Mouse (Mus musculus) megakaryocyte progenitor cell, adult 5-6 weeks (primary cell): Measurements from ENCODE around the gene Zfp367. TPM values are rescaled to one million over a fixed set of nuclear protein-coding genes. Genes with fewer than 3 reads are reported as not detected.

ENCODE experiments used
- ATAC-seq: replicated peaks from 2 replicates; pipeline ENCODE4 v1.8.0; 2016; ENCODE audit warnings: mild to moderate bottlenecking, moderate TSS enrichment, inconsistent platforms; ENCODE audit not compliant: poor library complexity
- total RNA-seq, 2 experiments: library from RNA; stranded (forward) in 1 of 2; stranded (reverse) in 1 of 2; fragments of 157-497, 149-512 nt in 1 of 2; fragments of 200-1000 nt in 1 of 2; gene quantifications; 2 replicates each; pipeline versions ENCODE4 v1.2.3 to v1.2.4; 2015 to 2017

Zfp367 gene
- total RNA-seq, 2 experiments from 2014 or later = 41.9 to 42.8 TPM

GRCm38 (mm10) chr13:64092752-64093151 lies 60.2 kb downstream of the Zfp367 start:
- ATAC-seq = no peak

GRCm38 (mm10) chr13:64092141-64092540 lies 60.9 kb downstream of the Zfp367 start:
- ATAC-seq = no peak

- ATAC-seq = no peak
Observed at GRCm38 (mm10) chr13:64091006-64091405, 62.0 kb downstream of the Zfp367 start.

- ATAC-seq = no peak
Observed at GRCm38 (mm10) chr13:64090278-64090677, 62.7 kb downstream of the Zfp367 start.

- ATAC-seq = no peak
Observed at GRCm38 (mm10) chr13:64089130-64089529, 63.9 kb downstream of the Zfp367 start, which contains the start of gene Hsd17b3. Gene Hsd17b3, minus strand, starts transcription at chr13:64089230.

- no peak for ATAC-seq
Observed at GRCm38 (mm10) chr13:64088057-64088456, 64.9 kb downstream of the Zfp367 start.

- no peak for ATAC-seq
Observed at GRCm38 (mm10) chr13:64086036-64086435, 67.0 kb downstream of the Zfp367 start.

GRCm38 (mm10) chr13:64083331-64083730 lies 69.7 kb downstream of the Zfp367 start:
- no peak for ATAC-seq

Other genes starting within 250 kb of the Zfp367 start
- gene Hsd17b3, start 64.0 kb downstream of the Zfp367 start, total RNA-seq (2015) = not detected in 2 replicates
- gene Hsd17b3, start 64.0 kb downstream of the Zfp367 start, total RNA-seq (2017) = not detected in 2 replicates
- 3.5 and 5.4 TPM in 2 replicates for gene Slc35d2, start 23.8 kb downstream of the Zfp367 start, total RNA-seq (2015)
- 4.3 and 5.4 TPM in 2 replicates for gene Slc35d2, start 23.8 kb downstream of the Zfp367 start, total RNA-seq (2017)
- 3.4 and 3.9 TPM in 2 replicates for gene Habp4, start 8.6 kb upstream of the Zfp367 start, total RNA-seq (2015)
- 2.4 TPM in 2 replicates for gene Habp4, start 8.6 kb upstream of the Zfp367 start, total RNA-seq (2017)
- gene Cdc14b, start 122.1 kb upstream of the Zfp367 start, total RNA-seq (2015) = 1.6 and 1.9 TPM in 2 replicates
- 0.74 and 2.4 TPM in 2 replicates for gene Cdc14b, start 122.1 kb upstream of the Zfp367 start, total RNA-seq (2017)
- gene Aaed1, start 159.5 kb upstream of the Zfp367 start, total RNA-seq (2015) = 19.6 and 20.3 TPM in 2 replicates
- gene Aaed1, start 159.5 kb upstream of the Zfp367 start, total RNA-seq (2017) = 33.1 and 42.4 TPM in 2 replicates
- gene Ctsl, start 217.7 kb upstream of the Zfp367 start, total RNA-seq (2015) = 30.9 and 31.8 TPM in 2 replicates
- gene Ctsl, start 217.7 kb upstream of the Zfp367 start, total RNA-seq (2017) = 35.4 and 40.8 TPM in 2 replicates